Comparison of ENCODE assay signal across 15 mouse cellular contexts in the genomic region with DNA sequence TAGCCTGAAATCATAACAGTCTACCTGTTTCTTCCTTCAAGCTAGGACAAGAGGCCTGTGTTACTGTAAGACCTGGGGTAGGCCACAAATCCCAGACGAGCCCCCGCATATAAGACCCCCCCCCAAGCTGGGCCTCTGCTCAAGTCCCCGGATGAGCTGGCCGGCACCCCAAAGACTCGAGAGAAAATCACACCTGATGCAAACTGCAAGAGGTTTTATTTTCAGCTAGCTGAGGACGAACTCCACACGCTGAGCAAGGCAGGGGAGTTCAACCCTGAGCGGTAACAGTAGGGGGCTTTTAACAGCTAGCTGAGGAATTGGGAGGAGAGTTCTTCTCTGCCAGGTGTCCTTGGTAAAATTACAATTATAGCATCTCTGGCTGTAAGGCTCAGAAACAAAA. TPM values are rescaled to one million over a fixed set of nuclear protein-coding genes. Genes with fewer than 3 reads are reported as not detected.
DNase-seq lines count a peak whose midpoint lies in the region; ATAC-seq lines count a peak whose summit lies in the region.
"Had no signal": no experiment of that assay in that cellular context is flagged by ENCODE, and none has a peak within 500 bp of the region (broad histone marks: within the 10 kb centered on the region; RNA-seq: fewer than 3 reads in every experiment).

No protein-coding gene starts in this region.

- peaks cover 59% of the 10 kb centered on the region for H3K36me3 ChIP-seq in embryonic facial prominence, embryonic 10.5 days (replicated peaks)
- peaks cover 26% of the 10 kb centered on the region for H3K36me3 ChIP-seq in embryonic facial prominence, embryonic 15.5 days
- H3K36me3 ChIP-seq in limb, embryonic 10.5 days = peaks cover 62% of the 10 kb centered on the region
- peaks cover 23% of the 10 kb centered on the region for H3K36me3 ChIP-seq in midbrain, embryonic 14.5 days (ENCODE audit: control insufficient read depth, insufficient read depth, low read length)

- no peak for ATAC-seq in embryonic facial prominence, embryonic 15.5 days (ENCODE audit: insufficient number of reproducible peaks, low FRiP score, low TSS enrichment, low read depth)
- no peak for ATAC-seq in midbrain, embryonic 14.5 days (ENCODE audit: low FRiP score, low TSS enrichment)

- WGBS in embryonic facial prominence, embryonic 10.5 days = 95% methylated on average over 8 of the region's 8 CpGs
- 91% methylated on average over 8 of the region's 8 CpGs for WGBS in embryonic facial prominence, embryonic 15.5 days
- 96% methylated on average over 8 of the region's 8 CpGs for WGBS in limb, embryonic 10.5 days
- WGBS in midbrain, embryonic 14.5 days = 97% methylated on average over 8 of the region's 8 CpGs

- no peak overlapping the region for H3K9ac ChIP-seq in embryonic facial prominence, embryonic 15.5 days
- no peak overlapping the region for H3K9ac ChIP-seq in midbrain, embryonic 14.5 days (replicated peaks; ENCODE audit: low read length)

- peak overlapping the region; percentile 87 for H3K4me3 ChIP-seq in embryonic facial prominence, embryonic 10.5 days
- no peak overlapping the region for H3K4me3 ChIP-seq in embryonic facial prominence, embryonic 15.5 days (replicated peaks)
- peak overlapping the region; percentile 91; the same call in 1 of the 2 replicates for H3K4me3 ChIP-seq in limb, embryonic 10.5 days
- peak overlapping the region; percentile 13; the same call in 1 of the 2 replicates for H3K4me3 ChIP-seq in midbrain, embryonic 14.5 days (replicated peaks; ENCODE audit: low read depth, low read length)

- peaks cover 25% of the 10 kb centered on the region for H3K4me1 ChIP-seq in embryonic facial prominence, embryonic 10.5 days
- peaks cover 9% of the 10 kb centered on the region; the same call in 1 of the 2 replicates for H3K4me1 ChIP-seq in embryonic facial prominence, embryonic 15.5 days
- peaks cover 21% of the 10 kb centered on the region for H3K4me1 ChIP-seq in limb, embryonic 10.5 days
- H3K4me1 ChIP-seq in midbrain, embryonic 14.5 days (ENCODE audit: control insufficient read depth, insufficient read depth, low read length) = peaks cover 23% of the 10 kb centered on the region

- no peak overlapping the region for H3K27ac ChIP-seq in embryonic facial prominence, embryonic 10.5 days (replicated peaks)
- H3K27ac ChIP-seq in embryonic facial prominence, embryonic 15.5 days (replicated peaks) = no peak overlapping the region
- no peak overlapping the region for H3K27ac ChIP-seq in limb, embryonic 10.5 days
- no peak overlapping the region for H3K27ac ChIP-seq in midbrain, embryonic 14.5 days (replicated peaks; ENCODE audit: low read depth, low read length)

- H3K27me3 ChIP-seq in embryonic facial prominence, embryonic 10.5 days (replicated peaks; ENCODE audit: low read depth, poor library complexity, severe bottlenecking) = no peaks in the 10 kb centered on the region
- H3K27me3 ChIP-seq in embryonic facial prominence, embryonic 15.5 days = no peaks in the 10 kb centered on the region
- H3K27me3 ChIP-seq in limb, embryonic 10.5 days (ENCODE audit: low read depth, poor library complexity, severe bottlenecking) = no peaks in the 10 kb centered on the region
- H3K27me3 ChIP-seq in midbrain, embryonic 14.5 days (ENCODE audit: control insufficient read depth, insufficient read depth, low read length) = no peaks in the 10 kb centered on the region

- H3K4me2 ChIP-seq in embryonic facial prominence, embryonic 15.5 days (replicated peaks) = 0 out of 2 replicates have a peak overlapping the region, but pooled peaks have one; percentile 12
- peak overlapping the region; percentile 58 for H3K4me2 ChIP-seq in midbrain, embryonic 14.5 days (ENCODE audit: low read length)

- no peak for DNase-seq in embryonic facial prominence, embryonic 10.5 days (ENCODE audit: low spot score)
- DNase-seq in limb, embryonic 10.5 days (ENCODE audit: low spot score) = no peak
- DNase-seq in midbrain, embryonic 14.5 days = no peak
- no peak for DNase-seq in adrenal gland, postnatal 14 days
- no peak for DNase-seq in adrenal gland, adult 8-10 months
- no peak for DNase-seq in urinary bladder, adult 2 months (ENCODE audit: low spot score)
- DNase-seq: adrenal gland, postnatal 25 days; cerebellum, adult 2 months; right cerebral cortex, postnatal 25 days had no signal

- H3K9me3 ChIP-seq in embryonic facial prominence, embryonic 10.5 days = peaks cover 9% of the 10 kb centered on the region; the same call in 1 of the 2 replicates
- H3K9me3 ChIP-seq in embryonic facial prominence, embryonic 15.5 days (replicated peaks) = no peaks in the 10 kb centered on the region
- no peaks in the 10 kb centered on the region; the same call in 1 of the 2 replicates for H3K9me3 ChIP-seq in limb, embryonic 10.5 days (replicated peaks)
- no peaks in the 10 kb centered on the region for H3K9me3 ChIP-seq in midbrain, embryonic 14.5 days (ENCODE audit: control insufficient read depth, low read length)

RNA-seq across cellular contexts. Expression of a gene that starts 3.0 kb away (rescaled TPM):
- 29.0 and 33.9 TPM in 2 replicates for polyA plus RNA-seq in embryonic facial prominence, embryonic 10.5 days (2016; fragmentation: Nextera tagmentation; extraction: Ambion mirVana)
- polyA plus RNA-seq in embryonic facial prominence, embryonic 15.5 days (2015; fragmentation: Nextera tagmentation; extraction: Ambion mirVana) = 28.9 and 34.5 TPM in 2 replicates
- 30.5 and 34.7 TPM in 2 replicates for polyA plus RNA-seq in limb, embryonic 10.5 days (2016; fragmentation: Nextera tagmentation; extraction: Ambion mirVana)
- polyA plus RNA-seq in midbrain, embryonic 14.5 days (2014; fragmentation: Nextera tagmentation; extraction: Ambion mirVana) = 22.0 and 25.7 TPM in 2 replicates
- total RNA-seq in adrenal gland, postnatal 14 days (2021) = 22.2 and 22.8 TPM in 2 replicates
- 10 to 100 TPM; 24.5 to 30.2 (median 26.0) TPM for total RNA-seq in adrenal gland, adult 8-10 months (2022)
- polyA plus RNA-seq in urinary bladder, adult 2 months (2012; rRNA removed) = 10.7 and 12.9 TPM in 2 replicates

RNA-seq across cellular contexts. Expression of a gene that starts 8.9 kb away (rescaled TPM):
- polyA plus RNA-seq in embryonic facial prominence, embryonic 10.5 days (2016; fragmentation: Nextera tagmentation; extraction: Ambion mirVana) = not detected in 2 replicates
- 0.15 TPM in 1 of 2 replicates, not detected in the other for polyA plus RNA-seq in embryonic facial prominence, embryonic 15.5 days (2015; fragmentation: Nextera tagmentation; extraction: Ambion mirVana)
- not detected in 2 replicates for polyA plus RNA-seq in limb, embryonic 10.5 days (2016; fragmentation: Nextera tagmentation; extraction: Ambion mirVana)
- polyA plus RNA-seq in midbrain, embryonic 14.5 days (2014; fragmentation: Nextera tagmentation; extraction: Ambion mirVana) = not detected in 2 replicates
- total RNA-seq in adrenal gland, postnatal 14 days (2021) = not detected in 2 replicates
- not detected for total RNA-seq in adrenal gland, adult 8-10 months (2022)
- not detected in 2 replicates for polyA plus RNA-seq in urinary bladder, adult 2 months (2012; rRNA removed)
- total RNA-seq: G1E; left cerebral cortex, postnatal 36 days; megakaryocyte-erythroid progenitor cell, adult 5-6 weeks had no signal
- polyA plus RNA-seq: G1E; gonadal fat pad, adult 2 months; large intestine, adult 2 months had no signal

RNA-seq across cellular contexts. Expression of a gene that starts 33.2 kb away (rescaled TPM):
- polyA plus RNA-seq in embryonic facial prominence, embryonic 10.5 days (2016; fragmentation: Nextera tagmentation; extraction: Ambion mirVana) = 19.0 and 19.4 TPM in 2 replicates
- 19.6 and 20.8 TPM in 2 replicates for polyA plus RNA-seq in embryonic facial prominence, embryonic 15.5 days (2015; fragmentation: Nextera tagmentation; extraction: Ambion mirVana)
- 19.0 and 20.8 TPM in 2 replicates for polyA plus RNA-seq in limb, embryonic 10.5 days (2016; fragmentation: Nextera tagmentation; extraction: Ambion mirVana)
- polyA plus RNA-seq in midbrain, embryonic 14.5 days (2014; fragmentation: Nextera tagmentation; extraction: Ambion mirVana) = 12.8 and 15.6 TPM in 2 replicates
- total RNA-seq in adrenal gland, postnatal 14 days (2021) = 13.9 and 16.7 TPM in 2 replicates
- total RNA-seq in adrenal gland, adult 8-10 months (2022) = 10 to 100 TPM; 13.0 to 17.8 (median 14.9) TPM
- 11.9 and 15.2 TPM in 2 replicates for polyA plus RNA-seq in urinary bladder, adult 2 months (2012; rRNA removed)

RNA-seq across cellular contexts. Expression of a gene that starts 33.3 kb away (rescaled TPM):
- polyA plus RNA-seq in embryonic facial prominence, embryonic 10.5 days (2016; fragmentation: Nextera tagmentation; extraction: Ambion mirVana) = 13.8 and 15.4 TPM in 2 replicates
- polyA plus RNA-seq in embryonic facial prominence, embryonic 15.5 days (2015; fragmentation: Nextera tagmentation; extraction: Ambion mirVana) = 14.6 and 15.6 TPM in 2 replicates
- 15.6 and 17.1 TPM in 2 replicates for polyA plus RNA-seq in limb, embryonic 10.5 days (2016; fragmentation: Nextera tagmentation; extraction: Ambion mirVana)
- polyA plus RNA-seq in midbrain, embryonic 14.5 days (2014; fragmentation: Nextera tagmentation; extraction: Ambion mirVana) = 15.0 and 15.6 TPM in 2 replicates
- 17.6 and 18.4 TPM in 2 replicates for total RNA-seq in adrenal gland, postnatal 14 days (2021)
- total RNA-seq in adrenal gland, adult 8-10 months (2022) = 10 to 100 TPM; 16.8 to 20.1 (median 19.2) TPM
- polyA plus RNA-seq in urinary bladder, adult 2 months (2012; rRNA removed) = 6.3 and 7.3 TPM in 2 replicates

RNA-seq across cellular contexts. Expression of a gene that starts 51.8 kb away (rescaled TPM):
- polyA plus RNA-seq in embryonic facial prominence, embryonic 10.5 days (2016; fragmentation: Nextera tagmentation; extraction: Ambion mirVana) = 27.0 and 32.2 TPM in 2 replicates
- 22.7 and 25.7 TPM in 2 replicates for polyA plus RNA-seq in embryonic facial prominence, embryonic 15.5 days (2015; fragmentation: Nextera tagmentation; extraction: Ambion mirVana)
- 26.4 and 26.8 TPM in 2 replicates for polyA plus RNA-seq in limb, embryonic 10.5 days (2016; fragmentation: Nextera tagmentation; extraction: Ambion mirVana)
- 29.1 and 30.0 TPM in 2 replicates for polyA plus RNA-seq in midbrain, embryonic 14.5 days (2014; fragmentation: Nextera tagmentation; extraction: Ambion mirVana)
- total RNA-seq in adrenal gland, postnatal 14 days (2021) = 50.3 and 55.2 TPM in 2 replicates
- 10 to 100 TPM; 58.8 to 79.6 (median 69.9) TPM for total RNA-seq in adrenal gland, adult 8-10 months (2022)
- 12.3 and 13.0 TPM in 2 replicates for polyA plus RNA-seq in urinary bladder, adult 2 months (2012; rRNA removed)
